Mouse (Mus musculus) midbrain, postnatal 0 days (tissue): ENCODE results near the gene Nlk. TPM values are rescaled to one million over a fixed set of nuclear protein-coding genes. Genes with fewer than 3 reads are reported as not detected.

ENCODE experiments used
- ATAC-seq: fragments of 200-750 bp; cut with Nextera tagmentation; 2 replicates; pipeline ENCODE4 v1.8.0; 2017; ENCODE audit warnings: moderate number of reproducible peaks, mild to moderate bottlenecking, moderate TSS enrichment, moderate library complexity; ENCODE audit not compliant: low FRiP score
- DNase-seq: peaks from one replicate; pipeline ENCODE4 v3.0.0-alpha.2; 2015; ENCODE audit warnings: low spot score
- H3K27ac ChIP-seq: fragments of 300-500 bp; sonication (generic); 2 replicates; pipeline ENCODE4 v1.5.1; 2014; ENCODE audit warnings: low read depth, mild to moderate bottlenecking, low read length, mixed read lengths
- H3K27me3 ChIP-seq: fragments of 300-500 bp; sonication (generic); 2 replicates; pipeline ENCODE4 v1.6.1; 2014; ENCODE audit warnings: low read length, control low read depth, mixed read lengths; ENCODE audit not compliant: insufficient read depth
- H3K36me3 ChIP-seq: fragments of 300-500 bp; sonication (generic); 2 replicates; pipeline ENCODE4 v1.6.1; 2014; ENCODE audit warnings: low read length, control low read depth, mixed read lengths; ENCODE audit not compliant: insufficient read depth
- H3K4me1 ChIP-seq: fragments of 300-500 bp; sonication (generic); 2 replicates; pipeline ENCODE4 v1.6.1; 2014; ENCODE audit warnings: mild to moderate bottlenecking, control low read depth, antibody characterized with exemption, low read length, mixed read lengths; ENCODE audit not compliant: insufficient read depth
- H3K4me2 ChIP-seq: fragments of 300-500 bp; sonication (generic); 2 replicates; pipeline ENCODE4 v1.6.1; 2014; ENCODE audit warnings: low read depth, mild to moderate bottlenecking, low read length, mixed read lengths; ENCODE audit not compliant: poor library complexity, severe bottlenecking
- H3K4me3 ChIP-seq: fragments of 300-500 bp; sonication (generic); 2 replicates; pipeline ENCODE4 v1.5.1; 2014; ENCODE audit warnings: low read depth, mild to moderate bottlenecking, low read length, moderate library complexity
- H3K9ac ChIP-seq: fragments of 300-500 bp; sonication (generic); replicated peaks from 2 replicates; pipeline ENCODE4 v1.6.1; 2014; ENCODE audit warnings: mild to moderate bottlenecking, low read length, moderate library complexity, mixed read lengths; ENCODE audit not compliant: poor library complexity, severe bottlenecking
- H3K9me3 ChIP-seq: fragments of 300-500 bp; sonication (generic); 2 replicates; pipeline ENCODE4 v1.6.1; 2016; ENCODE audit warnings: low read length, control low read depth
- CTCF ChIP-seq: IDR thresholded peaks from 2 replicates; pipeline ENCODE4 v1.5.1; 2016; ENCODE audit warnings: antibody characterized with exemption, mild to moderate bottlenecking
- WGBS: fragments of 180-500 bp; shearing (Covaris S2); extraction: QIAGEN DNeasy Blood & Tissue Kit; methylation state at CpG from one replicate; pipeline ENCODE4 v1.1.7; 2014; 5-methylcytosine and 5-hydroxymethylcytosine counted together
- polyA plus RNA-seq: library from polyadenylated mRNA; unstranded; fragments of >200 nt; fragmentation: Nextera tagmentation; extraction: Ambion mirVana; gene quantifications from 2 replicates; pipeline ENCODE4 v1.2.1, GENCODE M21; 2015
- total RNA-seq: library from RNA; depleted of rRNA; stranded (reverse); fragments of >200 nt; gene quantifications from 2 replicates; pipeline ENCODE4 v1.2.3, GENCODE M21; 2014

Gene Nlk
- total and polyA plus RNA-seq, 2 experiments from 2014 or later, result 25.0 to 44.4 TPM

- Histone ChIP-seq H3K9ac (no peak overlapping the region), H3K36me3 (no peaks in the 10 kb centered on the region), H3K27ac (no peak overlapping the region), H3K4me1 (no peaks in the 10 kb centered on the region), H3K4me2 (no peak overlapping the region), H3K27me3 (no peaks in the 10 kb centered on the region), H3K9me3 (no peaks in the 10 kb centered on the region), H3K4me3 (no peak overlapping the region)
- DNase-seq (no peak), ATAC-seq (no peak)
- no peak for TF ChIP-seq CTCF
These were observed 75.2 kb downstream of the Nlk start for GRCm38 (mm10) chr11:78621926-78622325.

GRCm38 (mm10) chr11:78620179-78620578, 77.0 kb downstream of the Nlk start:
- WGBS, result 83% methylated on average over 3 of the region's 3 CpGs
- Histone ChIP-seq H3K4me3 (no peak overlapping the region), H3K36me3 (no peaks in the 10 kb centered on the region), H3K27me3 (no peaks in the 10 kb centered on the region), H3K27ac (no peak overlapping the region), H3K4me1 (no peaks in the 10 kb centered on the region), H3K4me2 (no peak overlapping the region), H3K9me3 (no peaks in the 10 kb centered on the region), H3K9ac (no peak overlapping the region)
- ATAC-seq (no peak), DNase-seq (no peak)
- no peak for TF ChIP-seq CTCF

GRCm38 (mm10) chr11:78611273-78611672, 85.9 kb downstream of the Nlk start:
- Histone ChIP-seq H3K9me3 (no peaks in the 10 kb centered on the region), H3K4me2 (no peak overlapping the region), H3K27ac (no peak overlapping the region), H3K4me3 (no peak overlapping the region), H3K36me3 (no peaks in the 10 kb centered on the region), H3K9ac (no peak overlapping the region), H3K27me3 (no peaks in the 10 kb centered on the region), H3K4me1 (no peaks in the 10 kb centered on the region)
- ATAC-seq (no peak), DNase-seq (no peak)
- no peak for TF ChIP-seq CTCF

GRCm38 (mm10) chr11:78609657-78610056, 87.5 kb downstream of the Nlk start:
- H3K27ac ChIP-seq, result no peak overlapping the region
- no peak for TF ChIP-seq CTCF
- no peaks in the 10 kb centered on the region for H3K27me3 ChIP-seq
- no peaks in the 10 kb centered on the region for H3K36me3 ChIP-seq
- no peak overlapping the region for H3K4me3 ChIP-seq
- ATAC-seq (no peak), DNase-seq (no peak)
- 71% methylated on average over 4 of the region's 4 CpGs for WGBS
- H3K9me3 ChIP-seq, result no peaks in the 10 kb centered on the region
- H3K4me1 ChIP-seq, result no peaks in the 10 kb centered on the region
- H3K9ac ChIP-seq, result no peak overlapping the region
- H3K4me2 ChIP-seq, result no peak overlapping the region

- no peak for ATAC-seq
- WGBS, result 88% methylated on average over 1 of the region's 1 CpGs
- no peaks in the 10 kb centered on the region for H3K4me1 ChIP-seq
These were observed 92.3 kb downstream of the Nlk start for GRCm38 (mm10) chr11:78604826-78605225.

GRCm38 (mm10) chr11:78602781-78603180, 94.4 kb downstream of the Nlk start:
- Histone ChIP-seq H3K27me3 (no peaks in the 10 kb centered on the region), H3K9ac (no peak overlapping the region), H3K4me2 (no peak overlapping the region), H3K4me3 (no peak overlapping the region), H3K27ac (no peak overlapping the region), H3K36me3 (no peaks in the 10 kb centered on the region), H3K9me3 (no peaks in the 10 kb centered on the region), H3K4me1 (no peaks in the 10 kb centered on the region)
- no peak for DNase-seq
- WGBS, result 79% methylated on average over 3 of the region's 3 CpGs
- no peak for TF ChIP-seq CTCF
- ATAC-seq, result no peak

More at GRCm38 (mm10) chr11:78604826-78605225, 92.3 kb downstream of the Nlk start:
- H3K9me3 ChIP-seq, result no peaks in the 10 kb centered on the region
- no peaks in the 10 kb centered on the region for H3K36me3 ChIP-seq
- no peak overlapping the region for H3K27ac ChIP-seq
- no peak overlapping the region for H3K9ac ChIP-seq
- no peak for DNase-seq
- H3K4me2 ChIP-seq, result no peak overlapping the region
- H3K27me3 ChIP-seq, result no peaks in the 10 kb centered on the region
- no peak overlapping the region for H3K4me3 ChIP-seq
- TF ChIP-seq CTCF, result no peak
